Mouse (Mus musculus): Measurements from ENCODE around the gene Timm22. TPM values are rescaled to one million over a fixed set of nuclear protein-coding genes. Genes with fewer than 3 reads are reported as not detected.

Gene Timm22
- total RNA-seq, 1 experiment, result 72.1 TPM

DNA sequence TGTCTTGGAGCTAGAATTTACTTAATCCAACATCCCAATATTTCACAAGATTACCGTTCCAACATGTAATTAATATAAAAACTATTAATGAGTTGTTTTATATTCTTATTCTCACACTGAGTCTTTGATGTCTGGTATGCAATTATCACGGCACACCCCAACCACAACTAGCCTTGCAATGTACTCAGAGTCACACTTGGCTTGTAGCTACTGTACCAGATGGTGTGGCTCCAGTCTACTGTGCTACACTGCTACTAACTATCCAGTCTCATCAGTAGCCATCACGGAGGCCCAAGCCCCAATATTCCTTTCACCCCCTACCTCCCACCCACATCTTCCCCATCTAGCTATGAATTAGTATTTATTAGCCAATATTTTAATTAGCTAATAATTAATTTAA is 30.3 kb upstream of the Timm22 start:
- H3K4me1 ChIP-seq (ENCODE audit: control insufficient read depth in 2 of 2, insufficient read depth in 2 of 2, low read length in 2 of 2, poor library complexity in 1 of 2), result peaks cover 3 to 21% of the 10 kb centered on the region in 2 experiments; a peak in 3 of 4 replicates
- H3K9ac ChIP-seq (ENCODE audit: insufficient read depth, low read depth, low read length, poor library complexity, severe bottlenecking), result no peak overlapping the region
- H3K4me3 ChIP-seq (ENCODE audit: insufficient read depth in 1 of 2, low read depth in 1 of 2, low read length in 2 of 2, poor library complexity in 1 of 2, severe bottlenecking in 1 of 2), result no peak overlapping the region
- in situ Hi-C loops (cut with MboI; ENCODE audit: low sequenced_read_pairs in 2 of 2, unreplicated experiment in 2 of 2), result no loop called here
- H3K27ac ChIP-seq (ENCODE audit: insufficient read depth, low read depth, low read length, poor library complexity, severe bottlenecking), result no peak overlapping the region
- H3K36me3 ChIP-seq (ENCODE audit: control insufficient read depth, insufficient read depth, low read length, poor library complexity, severe bottlenecking), result no peaks in the 10 kb centered on the region
- no peaks in the 10 kb centered on the region for H3K9me3 ChIP-seq (ENCODE audit: control insufficient read depth, insufficient read depth, low read depth, low read length)
- TF ChIP-seq CHD2 (IDR thresholded peaks at IDR 0.05; ENCODE audit: low read depth, low read length) (no peak), MAFK (IDR thresholded peaks at IDR 0.05; ENCODE audit: insufficient read depth, low read depth, low read length) (no peak), ZNF384 (IDR thresholded peaks at IDR 0.05; ENCODE audit: low read depth, low read length) (no peak), HCFC1 (IDR thresholded peaks at IDR 0.05; ENCODE audit: borderline replicate concordance, insufficient read depth, low read length) (no peak), ZC3H11A (IDR thresholded peaks at IDR 0.05; ENCODE audit: borderline replicate concordance, low read depth, low read length) (no peak)
- no peak for DNase-seq (ENCODE audit: low read depth, low spot score)

DNA sequence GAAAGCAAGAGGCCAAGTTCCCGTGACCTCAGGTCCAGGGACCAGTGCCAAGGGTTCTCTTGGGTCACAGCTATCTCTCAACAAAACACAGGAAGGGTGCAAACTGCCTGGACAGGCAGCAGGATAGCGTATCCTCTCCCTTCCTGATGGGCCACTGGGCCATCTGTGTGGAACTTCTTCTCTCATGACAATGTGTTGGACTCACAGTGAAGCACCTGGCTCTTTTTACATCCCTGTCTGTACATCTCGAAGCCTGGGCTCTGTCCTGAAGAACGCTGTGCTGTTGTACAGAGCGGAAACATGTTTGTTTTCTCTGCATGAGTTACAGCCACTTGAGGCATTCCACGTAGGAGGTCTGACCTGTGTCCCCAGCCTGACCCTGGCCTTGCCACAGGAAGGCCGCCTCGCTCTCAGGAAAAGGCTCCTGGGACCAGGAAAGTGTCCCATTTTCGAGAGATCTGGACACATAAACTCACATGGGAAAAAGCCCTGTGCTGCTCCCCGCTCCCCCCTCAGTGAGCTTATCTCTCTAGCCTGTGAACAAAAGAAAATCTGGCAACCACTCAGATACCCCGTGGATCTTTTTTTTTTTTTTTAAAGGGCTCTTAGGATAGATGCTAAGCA is 26.7 kb upstream of the Timm22 start:
- no peak for DNase-seq (ENCODE audit: low read depth, low spot score)
- Histone ChIP-seq H3K4me3 (ENCODE audit: insufficient read depth in 1 of 2, low read depth in 1 of 2, low read length in 2 of 2, poor library complexity in 1 of 2, severe bottlenecking in 1 of 2) (no peak overlapping the region), H3K9me3 (ENCODE audit: control insufficient read depth, insufficient read depth, low read depth, low read length) (no peaks in the 10 kb centered on the region), H3K9ac (ENCODE audit: insufficient read depth, low read depth, low read length, poor library complexity, severe bottlenecking) (no peak overlapping the region), H3K36me3 (ENCODE audit: control insufficient read depth, insufficient read depth, low read length, poor library complexity, severe bottlenecking) (no peaks in the 10 kb centered on the region), H3K27ac (ENCODE audit: insufficient read depth, low read depth, low read length, poor library complexity, severe bottlenecking) (no peak overlapping the region), H3K4me1 (ENCODE audit: control insufficient read depth in 2 of 2, insufficient read depth in 2 of 2, low read length in 2 of 2, poor library complexity in 1 of 2) (peaks cover 0 to 16% of the 10 kb centered on the region in 2 experiments; a peak in 2 of 4 replicates)
- in situ Hi-C loops (cut with MboI; ENCODE audit: low sequenced_read_pairs in 2 of 2, unreplicated experiment in 2 of 2), result no loop called here
- TF ChIP-seq CHD2 (IDR thresholded peaks at IDR 0.05; ENCODE audit: low read depth, low read length) (no peak), HCFC1 (IDR thresholded peaks at IDR 0.05; ENCODE audit: borderline replicate concordance, insufficient read depth, low read length) (no peak), ZC3H11A (IDR thresholded peaks at IDR 0.05; ENCODE audit: borderline replicate concordance, low read depth, low read length) (no peak), MAFK (IDR thresholded peaks at IDR 0.05; ENCODE audit: insufficient read depth, low read depth, low read length) (no peak), ZNF384 (IDR thresholded peaks at IDR 0.05; ENCODE audit: low read depth, low read length) (no peak)

DNA sequence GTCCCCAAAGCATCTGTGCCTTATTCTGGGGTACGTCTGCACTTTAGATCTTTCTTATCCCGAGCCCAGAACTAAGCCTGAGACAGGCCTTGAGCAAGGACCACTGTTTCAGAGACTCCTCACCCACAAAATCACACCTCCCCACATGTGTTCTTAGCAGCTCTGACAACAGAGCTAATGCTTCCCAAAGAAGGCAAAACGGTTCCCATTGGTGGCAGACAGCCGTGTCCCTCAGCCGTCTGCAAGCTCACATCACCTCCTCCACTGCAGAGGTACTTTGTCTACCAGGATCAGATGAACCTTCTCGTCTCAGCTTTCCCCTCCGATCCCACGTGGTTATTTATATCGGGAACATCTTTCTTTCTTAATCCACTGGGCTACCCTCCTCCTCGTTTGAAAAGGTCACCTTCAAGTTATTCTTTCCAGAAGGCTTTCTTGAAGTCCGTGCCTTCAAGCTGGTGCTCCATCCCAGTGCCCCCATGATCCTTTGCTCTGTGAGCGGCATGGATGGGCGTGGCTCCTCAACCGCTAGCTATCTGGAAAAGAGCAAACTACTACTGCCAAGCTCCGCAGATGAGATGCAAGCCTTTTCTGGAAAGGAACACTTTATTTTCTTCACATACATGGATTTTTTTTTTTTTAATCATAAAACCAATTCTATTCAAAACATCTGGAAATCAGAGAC is 25.4 kb upstream of the Timm22 start:
- no peak overlapping the region for H3K4me3 ChIP-seq (ENCODE audit: insufficient read depth in 1 of 2, low read depth in 1 of 2, low read length in 2 of 2, poor library complexity in 1 of 2, severe bottlenecking in 1 of 2)
- TF ChIP-seq MAFK (IDR thresholded peaks at IDR 0.05; ENCODE audit: insufficient read depth, low read depth, low read length), result no peak
- no peak for TF ChIP-seq ZNF384 (IDR thresholded peaks at IDR 0.05; ENCODE audit: low read depth, low read length)
- TF ChIP-seq ZC3H11A (IDR thresholded peaks at IDR 0.05; ENCODE audit: borderline replicate concordance, low read depth, low read length), result no peak
- TF ChIP-seq HCFC1 (IDR thresholded peaks at IDR 0.05; ENCODE audit: borderline replicate concordance, insufficient read depth, low read length), result no peak
- no peak for TF ChIP-seq CHD2 (IDR thresholded peaks at IDR 0.05; ENCODE audit: low read depth, low read length)
- in situ Hi-C loops (cut with MboI; ENCODE audit: low sequenced_read_pairs in 2 of 2, unreplicated experiment in 2 of 2), result no loop called here
- no peaks in the 10 kb centered on the region for H3K9me3 ChIP-seq (ENCODE audit: control insufficient read depth, insufficient read depth, low read depth, low read length)
- no peak overlapping the region for H3K9ac ChIP-seq (ENCODE audit: insufficient read depth, low read depth, low read length, poor library complexity, severe bottlenecking)
- no peak for DNase-seq (ENCODE audit: low read depth, low spot score)
- H3K4me1 ChIP-seq (ENCODE audit: control insufficient read depth in 2 of 2, insufficient read depth in 2 of 2, low read length in 2 of 2, poor library complexity in 1 of 2), result peaks cover 5 to 23% of the 10 kb centered on the region in 2 experiments
- no peak overlapping the region for H3K27ac ChIP-seq (ENCODE audit: insufficient read depth, low read depth, low read length, poor library complexity, severe bottlenecking)
- H3K36me3 ChIP-seq (ENCODE audit: control insufficient read depth, insufficient read depth, low read length, poor library complexity, severe bottlenecking), result no peaks in the 10 kb centered on the region

DNA sequence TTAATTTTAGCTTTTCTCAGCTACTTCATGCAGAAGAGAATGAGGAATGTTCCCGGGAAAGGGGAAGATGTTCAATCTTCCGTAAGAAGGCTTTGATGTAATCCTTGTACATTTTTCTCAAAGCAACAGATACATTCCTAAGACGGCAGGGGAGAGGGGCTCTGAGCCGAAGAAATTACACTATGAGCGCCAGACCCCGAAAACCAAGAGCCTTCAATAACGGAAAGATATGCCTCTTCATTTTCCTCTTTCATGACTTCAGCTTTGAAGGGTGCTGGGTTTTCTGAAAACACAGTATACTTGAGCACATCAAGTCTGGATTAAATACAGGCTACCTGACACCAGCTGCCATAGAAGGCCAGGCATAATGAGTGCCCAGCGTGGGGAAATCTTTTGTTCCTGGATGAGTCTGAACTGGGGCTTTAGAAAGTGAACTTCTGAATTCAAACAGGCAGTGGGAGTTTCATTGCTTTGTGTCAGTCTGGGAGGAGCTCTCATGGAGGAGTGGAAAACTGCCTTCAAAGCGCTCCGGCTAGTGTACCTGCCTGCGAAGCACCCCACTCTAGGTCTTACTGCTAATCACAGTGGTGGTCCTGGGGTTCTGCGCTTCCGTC is 23.9 kb upstream of the Timm22 start:
- no peak overlapping the region for H3K27ac ChIP-seq (ENCODE audit: insufficient read depth, low read depth, low read length, poor library complexity, severe bottlenecking)
- in situ Hi-C loops (cut with MboI; ENCODE audit: low sequenced_read_pairs in 2 of 2, unreplicated experiment in 2 of 2), result no loop called here
- no peaks in the 10 kb centered on the region for H3K36me3 ChIP-seq (ENCODE audit: control insufficient read depth, insufficient read depth, low read length, poor library complexity, severe bottlenecking)
- H3K9me3 ChIP-seq (ENCODE audit: control insufficient read depth, insufficient read depth, low read depth, low read length), result no peaks in the 10 kb centered on the region
- no peak for DNase-seq (ENCODE audit: low read depth, low spot score)
- H3K4me3 ChIP-seq (ENCODE audit: insufficient read depth in 1 of 2, low read depth in 1 of 2, low read length in 2 of 2, poor library complexity in 1 of 2, severe bottlenecking in 1 of 2), result no peak overlapping the region
- H3K9ac ChIP-seq (ENCODE audit: insufficient read depth, low read depth, low read length, poor library complexity, severe bottlenecking), result no peak overlapping the region
- peaks cover 5 to 24% of the 10 kb centered on the region in 2 experiments for H3K4me1 ChIP-seq (ENCODE audit: control insufficient read depth in 2 of 2, insufficient read depth in 2 of 2, low read length in 2 of 2, poor library complexity in 1 of 2)
- TF ChIP-seq HCFC1 (IDR thresholded peaks at IDR 0.05; ENCODE audit: borderline replicate concordance, insufficient read depth, low read length), result no peak
- TF ChIP-seq CHD2 (IDR thresholded peaks at IDR 0.05; ENCODE audit: low read depth, low read length), result no peak
- TF ChIP-seq MAFK (IDR thresholded peaks at IDR 0.05; ENCODE audit: insufficient read depth, low read depth, low read length), result no peak
- no peak for TF ChIP-seq ZNF384 (IDR thresholded peaks at IDR 0.05; ENCODE audit: low read depth, low read length)
- TF ChIP-seq ZC3H11A (IDR thresholded peaks at IDR 0.05; ENCODE audit: borderline replicate concordance, low read depth, low read length), result no peak
